Mouse (Mus musculus) cerebellum, adult 2 months (tissue): ENCODE results near the gene Zscan2. TPM values are rescaled to one million over a fixed set of nuclear protein-coding genes. Genes with fewer than 3 reads are reported as not detected.
"Not testable (repeated sequence)": the region's sequence is repeated elsewhere in the genome, so short reads cannot be mapped to it uniquely, and the experiment has no call there.

Source experiments
- DNase-seq, 2 experiments: peaks; one replicate each; pipeline ENCODE4 v3.0.0; 2021
- H3K27ac ChIP-seq: fragments of 200-500 bp; 2 replicates; pipeline ENCODE4 v1.5.1; 2012; ENCODE audit warnings: low read length, control low read depth, inconsistent platforms; ENCODE audit not compliant: insufficient read depth
- H3K27me3 ChIP-seq: fragments of 200-500 bp; 2 replicates; pipeline ENCODE4 v1.6.1; 2012; ENCODE audit warnings: inconsistent platforms, mild to moderate bottlenecking, low read length, moderate library complexity; ENCODE audit not compliant: control insufficient read depth, insufficient read depth
- H3K4me1 ChIP-seq: fragments of 200-500 bp; 2 replicates; pipeline ENCODE4 v1.6.1; 2011; ENCODE audit warnings: low read length; ENCODE audit not compliant: control insufficient read depth, insufficient read depth
- H3K4me3 ChIP-seq: fragments of 200-500 bp; replicated peaks from 2 replicates; pipeline ENCODE3; 2011; ENCODE audit warnings: mild to moderate bottlenecking, low read depth, low read length, control low read depth; ENCODE audit not compliant: insufficient read depth
- CTCF ChIP-seq: fragments of 200-500 bp; IDR thresholded peaks from 2 replicates; pipeline ENCODE4 v1.5.1; 2011; ENCODE audit warnings: low read depth, mild to moderate bottlenecking, control low read depth, low read length, moderate library complexity, borderline replicate concordance; ENCODE audit not compliant: insufficient read depth
- POLR2A ChIP-seq: fragments of 200-500 bp; IDR thresholded peaks from 2 replicates; pipeline ENCODE4 v1.6.1; 2011; ENCODE audit warnings: low read length, control low read depth, borderline replicate concordance; ENCODE audit not compliant: insufficient read depth
- WGBS: fragments of 180-500 bp; shearing (Covaris S2); methylation state at CpG from one replicate; pipeline ENCODE4 v1.1.7; 2018; 5-methylcytosine and 5-hydroxymethylcytosine counted together
- polyA plus RNA-seq: library from polyadenylated mRNA; depleted of rRNA; stranded (reverse); fragments of >200 nt; gene quantifications from 2 replicates; pipeline ENCODE4 v1.2.3, GENCODE M21; 2012

Gene Zscan2
- polyA plus RNA-seq, 1 experiment, result 8.6 TPM

GRCm38 (mm10) chr7:80828146-80828860 is 32.4 kb upstream of the Zscan2 start:
- no peak overlapping the region for H3K27ac ChIP-seq
- H3K4me1 ChIP-seq, result no peaks in the 10 kb centered on the region
- H3K27me3 ChIP-seq, result no peaks in the 10 kb centered on the region
- TF ChIP-seq POLR2A, result no peak
- TF ChIP-seq CTCF, result no peak
- DNase-seq, result no peak
- no peak overlapping the region for H3K4me3 ChIP-seq
- 62% methylated on average over 18 of the region's 18 CpGs for WGBS

- 83% methylated on average over 15 of the region's 15 CpGs for WGBS
- no peak overlapping the region for H3K27ac ChIP-seq
- TF ChIP-seq CTCF (no peak), POLR2A (no peak)
These were observed 30.4 kb upstream of the Zscan2 start for GRCm38 (mm10) chr7:80830193-80830803.

GRCm38 (mm10) chr7:80832191-80832590 is 28.5 kb upstream of the Zscan2 start:
- DNase-seq, result no peak
- no peaks in the 10 kb centered on the region; the same call in 1 of the 2 replicates for H3K27me3 ChIP-seq
- H3K4me1 ChIP-seq, result no peaks in the 10 kb centered on the region
- no peak for TF ChIP-seq POLR2A
- no peak for TF ChIP-seq CTCF
- H3K4me3 ChIP-seq, result no peak overlapping the region
- H3K27ac ChIP-seq, result no peak overlapping the region
- 20% methylated on average over 4 of the region's 4 CpGs for WGBS

More at GRCm38 (mm10) chr7:80830193-80830803, 30.4 kb upstream of the Zscan2 start:
- Histone ChIP-seq H3K27me3 (no peaks in the 10 kb centered on the region), H3K4me1 (no peaks in the 10 kb centered on the region), H3K4me3 (no peak overlapping the region)
- no peak for DNase-seq

GRCm38 (mm10) chr7:80832996-80833650 is 27.6 kb upstream of the Zscan2 start:
- not testable (repeated sequence) for H3K27ac ChIP-seq, H3K27me3 ChIP-seq, H3K4me1 ChIP-seq, H3K4me3 ChIP-seq, DNase-seq
- WGBS, result 17% methylated on average over 14 of the region's 14 CpGs

- 50% methylated on average over 12 of the region's 12 CpGs for WGBS
- TF ChIP-seq POLR2A, result no peak
- no peak for TF ChIP-seq CTCF
- no peaks in the 10 kb centered on the region for H3K4me1 ChIP-seq
- H3K27ac ChIP-seq, result no peak overlapping the region
- no peak overlapping the region for H3K4me3 ChIP-seq
- DNase-seq, result no peak
- no peaks in the 10 kb centered on the region; the same call in 1 of the 2 replicates for H3K27me3 ChIP-seq
These were observed 26.8 kb upstream of the Zscan2 start for GRCm38 (mm10) chr7:80833651-80834532.

GRCm38 (mm10) chr7:80835984-80836652 is 24.6 kb upstream of the Zscan2 start:
- 89% methylated on average over 4 of the region's 4 CpGs for WGBS
- no peaks in the 10 kb centered on the region; the same call in 1 of the 2 replicates for H3K27me3 ChIP-seq
- no peak for DNase-seq
- no peaks in the 10 kb centered on the region for H3K4me1 ChIP-seq
- TF ChIP-seq POLR2A, result no peak
- no peak overlapping the region for H3K4me3 ChIP-seq
- no peak overlapping the region for H3K27ac ChIP-seq

- 28% methylated on average over 9 of the region's 9 CpGs for WGBS
- H3K4me1 ChIP-seq, result no peaks in the 10 kb centered on the region
- no peak for TF ChIP-seq POLR2A
- TF ChIP-seq CTCF, result no peak
- no peak overlapping the region for H3K27ac ChIP-seq
- no peak for DNase-seq
- no peaks in the 10 kb centered on the region; the same call in 1 of the 2 replicates for H3K27me3 ChIP-seq
- H3K4me3 ChIP-seq, result no peak overlapping the region
These were observed 23.0 kb upstream of the Zscan2 start for GRCm38 (mm10) chr7:80837736-80838135.
